Mouse (Mus musculus) lung, postnatal 0 days (tissue): ENCODE results near the gene Slc29a2. TPM values are rescaled to one million over a fixed set of nuclear protein-coding genes. Genes with fewer than 3 reads are reported as not detected.

Experiments
- ATAC-seq: fragments of 200-750 bp; cut with Nextera tagmentation; 2 replicates; pipeline ENCODE4 v1.8.0; 2017; ENCODE audit warnings: moderate library complexity
- DNase-seq: peaks from one replicate; pipeline ENCODE4 v3.0.0-alpha.2; 2016; ENCODE audit warnings: low spot score
- H3K27ac ChIP-seq: fragments of 300-500 bp; sonication (generic); 2 replicates; pipeline ENCODE4 v1.5.1; 2014; ENCODE audit warnings: antibody characterized with exemption, mild to moderate bottlenecking, low read length, mixed read lengths
- H3K27me3 ChIP-seq: fragments of 300-500 bp; sonication (generic); replicated peaks from 2 replicates; pipeline ENCODE4 v1.6.1; 2014; ENCODE audit warnings: low read length, mixed read lengths; ENCODE audit not compliant: insufficient read depth
- H3K36me3 ChIP-seq: fragments of 300-500 bp; sonication (generic); 2 replicates; pipeline ENCODE4 v1.6.1; 2014; ENCODE audit warnings: low read length, mixed read lengths; ENCODE audit not compliant: insufficient read depth
- H3K4me1 ChIP-seq: fragments of 300-500 bp; sonication (generic); 2 replicates; pipeline ENCODE4 v1.6.1; 2014; ENCODE audit warnings: antibody characterized with exemption, low read depth, low read length, mixed read lengths; ENCODE audit not compliant: insufficient read depth
- H3K4me2 ChIP-seq: fragments of 300-500 bp; sonication (generic); replicated peaks from 2 replicates; pipeline ENCODE4 v1.6.1; 2014; ENCODE audit warnings: low read depth, mild to moderate bottlenecking, low read length, moderate library complexity, mixed read lengths
- H3K4me3 ChIP-seq: fragments of 300-500 bp; sonication (generic); 2 replicates; pipeline ENCODE4 v1.5.1; 2014; ENCODE audit warnings: low read depth, low read length
- H3K9ac ChIP-seq: fragments of 300-500 bp; sonication (generic); replicated peaks from 2 replicates; pipeline ENCODE4 v1.6.1; 2014; ENCODE audit warnings: low read depth, mild to moderate bottlenecking
- H3K9me3 ChIP-seq: fragments of 300-500 bp; sonication (generic); 2 replicates; pipeline ENCODE4 v1.6.1; 2016; ENCODE audit warnings: low read length, mixed read lengths
- CTCF ChIP-seq: IDR thresholded peaks from 2 replicates; pipeline ENCODE4 v1.5.1; 2016; ENCODE audit warnings: antibody characterized with exemption, mild to moderate bottlenecking
- EP300 ChIP-seq: IDR thresholded peaks from 2 replicates; pipeline ENCODE4 v1.6.1; 2016; ENCODE audit warnings: antibody characterized with exemption, mild to moderate bottlenecking, control low read depth
- WGBS: fragments of 180-500 bp; shearing (Covaris S2); extraction: QIAGEN DNeasy Blood & Tissue Kit; methylation state at CpG from one replicate; pipeline ENCODE4 v1.1.7; 2014; 5-methylcytosine and 5-hydroxymethylcytosine counted together
- polyA plus RNA-seq: library from polyadenylated mRNA; unstranded; fragments of >200 nt; fragmentation: Nextera tagmentation; extraction: Ambion mirVana; gene quantifications from 2 replicates; pipeline ENCODE4 v1.2.1, GENCODE M21; 2015

The Slc29a2 gene
- polyA plus RNA-seq, 1 experiment from 2014 or later: 0.88 TPM

DNA sequence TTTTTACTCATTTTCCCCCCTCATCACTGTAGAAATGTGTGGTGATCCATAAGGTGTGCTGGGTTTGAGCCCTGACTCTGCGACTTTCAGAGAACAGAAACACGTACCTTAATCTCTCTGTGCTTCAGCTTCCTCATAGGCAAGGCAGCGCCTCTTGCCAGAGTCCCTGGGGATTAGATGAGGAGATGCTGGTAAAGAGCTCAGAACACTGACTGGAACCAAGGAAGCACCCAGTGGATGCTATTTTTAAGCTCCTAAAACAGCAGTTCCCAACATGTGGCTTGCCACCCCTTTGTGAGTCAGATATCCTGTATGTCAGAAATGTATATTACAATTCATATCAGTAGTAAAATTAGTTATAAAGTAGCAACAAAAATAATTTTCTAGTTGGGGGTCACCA lies 5.5 kb upstream of the Slc29a2 start:
- TF ChIP-seq CTCF (no peak), EP300 (no peak)
- Histone ChIP-seq H3K27me3 (no peaks in the 10 kb centered on the region), H3K9ac (no peak overlapping the region), H3K4me2 (no peak overlapping the region), H3K36me3 (no peaks in the 10 kb centered on the region), H3K4me3 (no peak overlapping the region), H3K27ac (no peak overlapping the region), H3K9me3 (no peaks in the 10 kb centered on the region), H3K4me1 (no peaks in the 10 kb centered on the region)
- 79% methylated on average over 3 of the region's 3 CpGs for WGBS
- no peak for DNase-seq
- ATAC-seq: no peak

DNA sequence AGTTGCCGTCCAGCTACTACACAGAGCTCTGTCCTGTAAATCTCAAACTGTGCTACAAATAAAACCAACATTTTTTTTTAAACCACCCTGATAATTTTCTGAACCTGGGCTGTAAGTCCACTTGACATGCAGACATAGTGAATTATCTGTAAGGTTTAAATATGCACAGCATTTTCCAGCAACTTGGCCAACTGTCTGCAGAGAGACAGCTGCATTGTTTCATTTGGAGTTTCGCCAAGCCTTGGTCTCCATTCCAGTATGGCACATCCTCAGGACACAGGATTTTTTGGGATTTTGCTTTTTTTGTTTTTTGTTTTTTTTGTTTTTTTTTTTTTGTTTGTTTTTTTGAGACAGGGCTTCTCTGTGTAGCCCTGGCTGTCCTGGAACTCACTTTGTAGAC lies 2.2 kb upstream of the Slc29a2 start:
- no peak for DNase-seq
- WGBS: 75% methylated on average over 2 of the region's 2 CpGs

GRCm38 (mm10) chr19:5026111-5026510 lies 2.5 kb downstream of the Slc29a2 start:
- ATAC-seq (no peak), DNase-seq (no peak)
- Histone ChIP-seq H3K9ac (no peak overlapping the region), H3K36me3 (no peaks in the 10 kb centered on the region), H3K9me3 (no peaks in the 10 kb centered on the region), H3K27me3 (no peaks in the 10 kb centered on the region), H3K27ac (no peak overlapping the region), H3K4me1 (no peaks in the 10 kb centered on the region), H3K4me3 (no peak overlapping the region), H3K4me2 (no peak overlapping the region)
- 88% methylated on average over 8 of the region's 8 CpGs for WGBS
- no peak for TF ChIP-seq EP300
- no peak for TF ChIP-seq CTCF

More for the DNA sequence above, 2.2 kb upstream of the Slc29a2 start:
- Histone ChIP-seq H3K4me1 (no peaks in the 10 kb centered on the region), H3K36me3 (no peaks in the 10 kb centered on the region), H3K27me3 (no peaks in the 10 kb centered on the region), H3K9ac (no peak overlapping the region), H3K4me3 (no peak overlapping the region), H3K27ac (no peak overlapping the region), H3K4me2 (no peak overlapping the region), H3K9me3 (no peaks in the 10 kb centered on the region)
- no peak for ATAC-seq
- TF ChIP-seq EP300: no peak
- TF ChIP-seq CTCF: no peak

DNA sequence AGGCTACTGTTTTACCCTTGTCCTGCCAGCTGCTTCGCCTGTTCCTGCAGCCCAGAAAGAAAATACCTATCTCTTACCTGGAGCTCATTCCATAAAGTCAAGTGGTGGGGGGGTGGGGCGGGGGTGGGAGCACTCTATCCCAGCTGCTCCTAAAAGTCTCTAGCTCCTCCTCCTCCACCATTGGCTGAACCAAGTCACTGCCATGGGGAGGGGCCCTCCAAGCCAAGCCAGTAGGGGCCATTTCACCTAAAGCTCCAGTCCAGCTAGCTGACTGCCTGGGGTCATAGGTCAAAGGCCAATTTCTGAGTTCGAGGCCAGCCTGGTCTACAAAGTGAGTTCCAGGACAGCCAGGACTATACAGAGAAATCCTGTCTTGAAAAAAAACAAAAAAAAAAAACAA lies 9.0 kb downstream of the Slc29a2 start:
- Histone ChIP-seq H3K4me1 (no peaks in the 10 kb centered on the region), H3K9ac (no peak overlapping the region), H3K27me3 (no peaks in the 10 kb centered on the region), H3K4me3 (no peak overlapping the region), H3K36me3 (no peaks in the 10 kb centered on the region), H3K27ac (no peak overlapping the region), H3K4me2 (no peak overlapping the region), H3K9me3 (no peaks in the 10 kb centered on the region)
- WGBS: 68% methylated on average over 3 of the region's 3 CpGs
- no peak for DNase-seq
- no peak for ATAC-seq
- no peak for TF ChIP-seq EP300
- TF ChIP-seq CTCF: no peak

GRCm38 (mm10) chr19:5036577-5036976 lies 12.9 kb downstream of the Slc29a2 start:
- Histone ChIP-seq H3K9me3 (no peaks in the 10 kb centered on the region), H3K9ac (no peak overlapping the region), H3K4me1 (peaks cover 4% of the 10 kb centered on the region), H3K27ac (no peak overlapping the region), H3K4me2 (no peak overlapping the region), H3K4me3 (no peak overlapping the region), H3K27me3 (no peaks in the 10 kb centered on the region), H3K36me3 (no peaks in the 10 kb centered on the region)
- TF ChIP-seq EP300: no peak
- no peak for TF ChIP-seq CTCF
- 81% methylated on average over 4 of the region's 4 CpGs for WGBS
- DNase-seq: no peak
- no peak for ATAC-seq

DNA sequence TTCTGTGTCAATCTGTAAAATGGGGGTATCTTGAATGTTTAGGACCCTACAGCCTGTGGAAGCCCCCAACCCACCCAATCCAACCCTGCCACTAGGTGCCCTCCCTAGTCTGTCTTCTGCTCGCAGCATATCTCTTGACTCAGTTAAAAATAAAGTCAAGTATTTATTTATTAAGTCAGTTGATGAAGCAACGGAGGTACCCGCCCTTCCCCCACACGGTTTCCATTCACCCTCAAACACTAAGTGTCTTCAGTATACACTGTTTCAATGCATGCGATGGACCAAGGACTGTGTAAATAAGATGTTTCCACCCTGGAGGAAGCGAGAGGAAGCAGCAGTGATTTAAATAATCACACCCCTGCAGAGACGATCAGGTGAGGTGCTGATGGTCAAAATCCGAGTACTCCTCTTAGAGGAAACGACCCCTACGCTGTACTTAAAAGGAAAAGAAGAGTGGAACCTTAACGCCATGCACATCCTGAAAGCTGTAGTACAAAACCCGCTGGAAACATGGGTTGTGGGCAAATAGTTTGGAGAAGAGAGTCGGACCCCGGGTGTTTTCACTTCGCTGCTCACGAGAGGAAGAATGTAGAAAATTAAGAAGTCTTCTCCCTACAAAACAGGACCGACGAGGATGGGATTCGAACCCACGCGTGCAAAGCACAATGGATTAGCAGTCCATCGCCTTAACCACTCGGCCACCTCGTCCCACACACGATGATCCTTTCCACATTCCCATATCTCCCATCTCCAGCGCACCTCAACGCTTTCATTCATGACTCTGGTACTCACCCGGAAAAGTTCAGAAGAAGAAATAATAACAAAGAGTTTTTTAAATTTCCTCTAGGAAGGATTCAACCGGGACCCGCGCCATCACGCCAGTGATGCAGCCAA lies 14.3 kb downstream of the Slc29a2 start:
- WGBS: 2% methylated on average over 32 of the region's 32 CpGs
- ATAC-seq: peak; percentile 15; the same call in 1 of the 2 replicates
- peaks cover 4% of the 10 kb centered on the region for H3K4me1 ChIP-seq
- peak overlapping the region; percentile 67 for H3K4me3 ChIP-seq
- H3K4me2 ChIP-seq: peak overlapping the region; percentile 77
- TF ChIP-seq CTCF: peak; percentile 0; the same call in 1 of the 2 replicates
- no peak for TF ChIP-seq EP300
- no peaks in the 10 kb centered on the region for H3K27me3 ChIP-seq
- peak overlapping the region; percentile 83; the same call in 1 of the 2 replicates for H3K9ac ChIP-seq
- no peaks in the 10 kb centered on the region for H3K36me3 ChIP-seq
- H3K9me3 ChIP-seq: no peaks in the 10 kb centered on the region
- peak; percentile 50 for DNase-seq
- no peak overlapping the region for H3K27ac ChIP-seq
